Mouse (Mus musculus) hindbrain, embryonic 16.5 days (tissue): ENCODE measurements around the gene Tmem88. TPM values are rescaled to one million over a fixed set of nuclear protein-coding genes. Genes with fewer than 3 reads are reported as not detected.

Experiments used
- ATAC-seq: fragments of 200-750 bp; cut with Nextera tagmentation; 2 replicates; pipeline ENCODE4 v1.8.0; 2017; ENCODE audit warnings: moderate TSS enrichment, moderate library complexity
- H3K27ac ChIP-seq: fragments of 300-500 bp; sonication (generic); 2 replicates; pipeline ENCODE4 v1.5.1; 2014; ENCODE audit warnings: low read depth, mild to moderate bottlenecking, control low read depth, low read length, moderate library complexity
- H3K27me3 ChIP-seq: fragments of 300-500 bp; sonication (generic); replicated peaks from 2 replicates; pipeline ENCODE4 v1.6.1; 2014; ENCODE audit warnings: low read length; ENCODE audit not compliant: control insufficient read depth, insufficient read depth
- H3K36me3 ChIP-seq: fragments of 300-500 bp; sonication (generic); 2 replicates; pipeline ENCODE4 v1.6.1; 2014; ENCODE audit warnings: mild to moderate bottlenecking, low read length, moderate library complexity, mixed read lengths; ENCODE audit not compliant: control insufficient read depth, insufficient read depth
- H3K4me1 ChIP-seq: fragments of 300-500 bp; sonication (generic); 2 replicates; pipeline ENCODE4 v1.6.1; 2014; ENCODE audit warnings: low read depth, low read length; ENCODE audit not compliant: control insufficient read depth, insufficient read depth
- H3K4me2 ChIP-seq: fragments of 300-500 bp; sonication (generic); 2 replicates; pipeline ENCODE4 v1.6.1; 2014; ENCODE audit warnings: mild to moderate bottlenecking, low read length, control low read depth, moderate library complexity
- H3K4me3 ChIP-seq: fragments of 300-500 bp; sonication (generic); 2 replicates; pipeline ENCODE4 v1.5.1; 2014; ENCODE audit warnings: mild to moderate bottlenecking, low read length, control low read depth, moderate library complexity
- H3K9ac ChIP-seq: fragments of 300-500 bp; sonication (generic); 2 replicates; pipeline ENCODE4 v1.6.1; 2014; ENCODE audit warnings: low read depth, mild to moderate bottlenecking, control low read depth, low read length, moderate library complexity
- H3K9me3 ChIP-seq: fragments of 300-500 bp; sonication (generic); 2 replicates; pipeline ENCODE4 v1.6.1; 2014; ENCODE audit warnings: mild to moderate bottlenecking, low read length, moderate library complexity; ENCODE audit not compliant: control insufficient read depth
- WGBS: fragments of 180-500 bp; shearing (Covaris S2); extraction: QIAGEN DNeasy Blood & Tissue Kit; methylation state at CpG from one replicate; pipeline ENCODE4 v1.1.7; 2014; 5-methylcytosine and 5-hydroxymethylcytosine counted together
- polyA plus RNA-seq: library from polyadenylated mRNA; unstranded; fragments of >200 nt; fragmentation: Nextera tagmentation; extraction: Ambion mirVana; gene quantifications from 2 replicates; pipeline ENCODE4 v1.2.1, GENCODE M21; 2015

Tmem88 gene
- polyA plus RNA-seq, 1 experiment from 2014 or later = 8.9 TPM

DNA sequence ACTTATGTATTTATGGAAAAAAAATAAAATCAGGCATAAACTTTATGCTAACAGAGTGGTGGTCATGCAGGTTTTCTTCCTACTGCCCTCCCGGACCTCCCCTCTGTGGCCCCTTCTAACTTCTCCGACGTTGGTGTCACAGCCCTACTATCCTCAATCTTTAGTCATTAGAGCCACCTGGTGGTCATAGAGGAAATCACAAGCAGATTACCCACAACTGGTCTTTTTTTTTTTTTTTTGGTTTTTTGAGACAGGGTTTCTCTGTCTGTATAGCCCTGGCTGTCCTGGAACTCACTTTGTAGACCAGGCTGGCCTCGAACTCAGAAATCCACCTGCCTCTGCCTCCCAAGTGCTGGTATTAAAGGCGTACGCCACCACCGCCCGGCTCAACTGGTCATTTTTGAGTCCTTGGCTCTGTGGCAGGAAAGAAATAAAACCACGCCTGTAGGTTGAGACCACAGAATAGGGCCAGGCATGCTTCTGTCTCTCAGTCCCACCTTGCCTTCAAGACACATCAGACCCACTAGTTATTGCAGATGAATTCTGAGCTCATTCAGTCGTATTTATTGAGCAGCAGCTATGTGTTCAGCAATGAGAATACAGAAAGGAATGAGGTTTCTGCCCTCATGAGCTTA lies 7.5 kb downstream of the Tmem88 start:
- WGBS = 54% methylated on average over 10 of the region's 10 CpGs
- H3K36me3 ChIP-seq = no peaks in the 10 kb centered on the region
- H3K27ac ChIP-seq = no peak overlapping the region
- H3K9me3 ChIP-seq = no peaks in the 10 kb centered on the region
- H3K4me3 ChIP-seq = no peak overlapping the region
- H3K4me2 ChIP-seq = no peak overlapping the region
- no peaks in the 10 kb centered on the region for H3K27me3 ChIP-seq
- H3K4me1 ChIP-seq = peaks cover 5% of the 10 kb centered on the region
- no peak overlapping the region for H3K9ac ChIP-seq
- ATAC-seq = peak; percentile 31; the same call in 1 of the 2 replicates

DNA sequence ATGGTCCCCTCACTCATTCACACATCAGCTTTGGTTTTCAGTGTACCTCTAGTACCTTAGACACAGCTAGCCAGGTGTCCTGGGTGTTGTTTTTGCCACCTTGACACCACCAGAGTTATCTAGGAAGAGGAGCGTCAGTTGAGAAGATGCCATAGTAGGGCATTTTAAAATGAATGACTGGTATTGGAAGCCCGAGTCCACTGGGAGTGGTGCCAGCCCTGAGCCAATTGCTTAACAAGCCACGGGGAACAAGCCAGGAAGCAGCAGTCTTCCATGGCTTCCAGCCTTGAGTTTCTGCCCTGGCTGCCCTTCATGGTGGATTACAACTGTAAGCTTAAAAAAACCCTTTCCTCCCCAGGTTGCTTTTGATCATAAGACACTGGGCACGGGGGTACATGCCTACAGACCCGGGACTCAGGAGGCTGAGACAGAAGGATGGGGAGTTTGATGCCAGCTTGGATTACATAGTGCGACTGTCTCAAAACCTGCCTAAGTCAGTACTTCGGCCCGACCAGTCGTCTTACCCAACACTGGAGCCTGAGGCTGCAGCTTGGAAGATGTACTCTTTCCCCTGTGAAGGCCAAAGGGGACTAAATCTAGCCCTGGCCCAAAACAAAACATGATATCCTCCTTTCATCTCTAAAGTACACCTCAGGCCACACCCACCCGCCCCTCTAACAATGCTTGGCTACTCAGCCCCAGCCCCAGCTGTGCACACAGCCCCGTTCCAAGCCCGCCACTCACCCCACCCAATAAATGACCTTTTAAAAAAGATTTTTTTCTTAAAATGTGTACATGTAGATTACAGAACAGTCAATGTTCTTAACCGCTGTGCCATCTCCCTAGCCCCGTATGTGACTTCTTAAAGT lies 8.3 kb downstream of the Tmem88 start:
- Histone ChIP-seq H3K4me2 (no peak overlapping the region), H3K27me3 (no peaks in the 10 kb centered on the region), H3K27ac (no peak overlapping the region), H3K9me3 (no peaks in the 10 kb centered on the region), H3K4me1 (peaks cover 5% of the 10 kb centered on the region), H3K4me3 (no peak overlapping the region), H3K36me3 (no peaks in the 10 kb centered on the region), H3K9ac (0 out of 2 replicates have a peak overlapping the region, but pooled peaks have one; percentile 11)
- ATAC-seq = no peak; the same call in 1 of the 2 replicates
- 63% methylated on average over 14 of the region's 14 CpGs for WGBS

DNA sequence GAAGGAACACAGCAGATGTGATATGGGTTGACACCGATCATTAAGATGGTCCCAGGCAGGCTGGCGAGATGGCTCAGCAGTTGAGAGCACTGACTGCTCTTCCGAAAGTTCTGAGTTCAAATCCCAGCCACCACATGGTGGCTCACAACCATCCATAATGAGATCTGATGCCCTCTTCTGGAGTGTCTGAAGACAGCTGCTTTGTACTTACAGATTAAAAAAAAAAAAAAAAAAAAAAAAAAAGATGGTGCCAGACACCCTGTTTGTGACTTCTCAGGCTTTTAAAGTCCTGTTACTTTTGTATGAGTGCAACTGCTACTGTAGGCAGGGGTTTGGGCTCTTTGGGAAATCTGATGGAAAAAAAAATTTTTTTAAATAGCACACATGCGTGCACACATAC lies 9.4 kb downstream of the Tmem88 start:
- no peak overlapping the region for H3K9ac ChIP-seq
- H3K36me3 ChIP-seq = no peaks in the 10 kb centered on the region
- WGBS = 100% methylated on average over 4 of the region's 4 CpGs
- no peak for ATAC-seq
- no peaks in the 10 kb centered on the region; the same call in 1 of the 2 replicates for H3K4me1 ChIP-seq
- H3K4me2 ChIP-seq = no peak overlapping the region
- H3K9me3 ChIP-seq = no peaks in the 10 kb centered on the region
- no peaks in the 10 kb centered on the region for H3K27me3 ChIP-seq
- H3K27ac ChIP-seq = no peak overlapping the region
- H3K4me3 ChIP-seq = no peak overlapping the region

DNA sequence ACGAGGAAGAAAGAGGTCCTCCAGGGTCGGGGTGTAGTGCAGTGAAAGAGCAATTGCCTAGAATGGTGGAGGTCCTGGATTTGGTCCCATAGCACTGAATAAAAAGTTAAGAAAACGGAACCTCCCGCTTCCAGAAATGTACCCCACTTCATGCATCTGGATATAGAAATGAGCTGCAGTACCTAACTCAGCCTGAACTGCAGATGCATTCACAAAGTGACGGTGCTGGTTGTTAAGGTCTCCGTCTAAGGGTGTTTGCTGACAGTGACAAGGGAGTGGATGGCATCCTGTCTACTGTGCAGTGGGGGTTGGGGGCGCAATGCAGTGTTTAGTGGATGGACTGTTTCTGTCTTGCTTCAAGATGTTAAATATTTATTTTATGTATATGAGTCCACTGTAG lies 11.3 kb downstream of the Tmem88 start:
- Histone ChIP-seq H3K4me3 (no peak overlapping the region), H3K36me3 (no peaks in the 10 kb centered on the region), H3K27ac (no peak overlapping the region), H3K9me3 (no peaks in the 10 kb centered on the region), H3K27me3 (no peaks in the 10 kb centered on the region), H3K4me2 (no peak overlapping the region), H3K9ac (no peak overlapping the region), H3K4me1 (no peaks in the 10 kb centered on the region; the same call in 1 of the 2 replicates)
- no peak for ATAC-seq
- WGBS = 86% methylated on average over 7 of the region's 7 CpGs

DNA sequence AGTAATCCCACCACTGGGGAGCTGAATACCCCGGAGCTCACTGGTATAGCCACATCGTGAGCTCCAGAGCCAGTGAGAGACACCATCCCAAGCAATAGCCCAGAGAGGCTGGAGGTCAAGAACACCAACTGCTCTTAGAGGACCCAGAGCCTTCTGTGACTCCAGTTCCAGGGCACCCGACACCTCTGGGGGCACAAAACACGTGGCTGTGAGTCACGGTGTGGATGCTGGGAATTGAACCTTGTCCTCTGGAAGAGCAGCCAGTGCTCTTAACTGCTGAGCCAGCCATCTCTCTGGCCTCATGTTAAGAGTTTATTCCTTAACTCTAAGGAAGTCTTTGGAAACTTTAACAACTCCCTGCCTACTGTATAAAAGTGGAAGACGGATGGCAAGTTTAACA lies 13.1 kb downstream of the Tmem88 start:
- Histone ChIP-seq H3K9me3 (no peaks in the 10 kb centered on the region), H3K4me1 (no peaks in the 10 kb centered on the region; the same call in 1 of the 2 replicates), H3K9ac (no peak overlapping the region), H3K27ac (no peak overlapping the region), H3K27me3 (no peaks in the 10 kb centered on the region), H3K36me3 (no peaks in the 10 kb centered on the region), H3K4me2 (no peak overlapping the region), H3K4me3 (no peak overlapping the region)
- no peak for ATAC-seq
- WGBS = 81% methylated on average over 6 of the region's 6 CpGs

DNA sequence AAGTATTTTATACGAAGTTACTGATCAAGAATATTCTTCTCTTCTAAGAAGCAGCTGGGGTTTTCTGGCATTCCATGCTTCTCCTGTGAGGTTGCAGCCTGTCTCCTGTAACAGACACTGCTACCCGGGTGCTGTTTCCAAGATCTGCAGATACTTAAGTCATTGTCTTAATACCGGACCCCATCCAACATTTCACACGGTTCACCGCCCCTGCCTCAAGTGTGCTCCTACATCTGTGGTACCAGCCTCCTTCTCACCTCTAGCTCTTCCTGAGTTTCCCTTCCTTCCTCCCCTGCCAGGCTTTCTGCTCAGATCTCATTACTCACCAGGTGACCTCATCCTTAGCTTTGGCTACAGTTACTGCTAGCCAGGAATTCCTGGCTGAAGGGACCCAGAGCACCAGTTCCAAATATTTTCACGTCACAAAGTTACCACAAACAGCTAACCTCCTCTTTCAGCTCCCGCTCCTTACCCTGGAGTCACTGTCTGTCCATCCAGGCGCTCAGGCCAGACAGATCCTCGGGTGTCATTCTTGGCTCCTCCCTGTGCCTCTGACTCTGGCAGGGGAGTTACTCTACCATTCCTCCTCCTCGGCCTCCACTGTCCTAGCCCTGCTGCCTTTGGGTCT lies 15.4 kb downstream of the Tmem88 start:
- Histone ChIP-seq H3K36me3 (no peaks in the 10 kb centered on the region), H3K4me1 (no peaks in the 10 kb centered on the region), H3K4me2 (no peak overlapping the region), H3K4me3 (no peak overlapping the region), H3K27ac (no peak overlapping the region), H3K9me3 (no peaks in the 10 kb centered on the region), H3K9ac (no peak overlapping the region), H3K27me3 (no peaks in the 10 kb centered on the region)
- no peak for ATAC-seq
- WGBS = 66% methylated on average over 10 of the region's 10 CpGs

DNA sequence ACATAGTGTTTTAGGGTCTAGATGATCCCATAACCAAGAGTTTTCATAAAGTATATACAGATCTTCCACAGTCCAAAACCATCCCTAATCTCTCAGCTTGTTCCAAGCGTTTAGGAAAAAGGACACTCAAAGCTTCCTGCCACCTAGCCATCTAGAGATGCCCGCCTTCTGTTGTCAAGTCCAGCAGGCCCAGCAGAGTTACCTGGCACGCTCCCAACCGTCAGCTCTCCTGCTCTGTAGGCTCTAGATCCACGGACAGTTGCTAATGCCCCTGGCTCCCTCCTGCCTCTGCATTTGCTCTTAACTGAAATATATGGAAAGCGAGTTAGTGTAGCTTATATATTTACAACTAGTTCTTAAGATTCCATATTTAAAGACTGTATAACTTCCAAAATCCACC lies 16.7 kb downstream of the Tmem88 start:
- Histone ChIP-seq H3K4me3 (no peak overlapping the region), H3K4me1 (no peaks in the 10 kb centered on the region), H3K27ac (no peak overlapping the region), H3K9ac (no peak overlapping the region), H3K9me3 (no peaks in the 10 kb centered on the region), H3K36me3 (no peaks in the 10 kb centered on the region), H3K4me2 (no peak overlapping the region), H3K27me3 (no peaks in the 10 kb centered on the region)
- ATAC-seq = no peak
- 77% methylated on average over 6 of the region's 6 CpGs for WGBS

DNA sequence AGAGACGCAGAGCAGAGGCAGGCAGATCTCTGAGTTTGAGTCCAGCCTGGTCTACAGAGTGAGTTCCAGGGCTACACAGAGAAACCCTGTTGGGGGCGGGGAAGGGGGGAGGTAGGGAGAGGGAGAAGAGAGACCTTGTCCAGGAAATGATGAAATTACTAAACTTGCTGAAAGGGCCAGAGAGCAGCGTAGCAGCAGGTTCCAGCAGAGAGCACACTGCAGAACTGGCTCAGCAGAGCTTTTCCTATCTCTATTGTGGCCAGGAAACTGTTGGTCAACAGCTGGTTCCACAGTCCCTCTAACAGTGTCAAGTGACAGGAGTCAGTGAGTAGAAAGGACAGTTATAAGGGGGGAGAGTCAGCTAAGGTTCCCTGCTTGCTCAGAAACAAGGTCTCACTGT lies 18.4 kb downstream of the Tmem88 start:
- ATAC-seq = no peak
- Histone ChIP-seq H3K9me3 (no peaks in the 10 kb centered on the region), H3K4me3 (no peak overlapping the region), H3K4me1 (no peaks in the 10 kb centered on the region), H3K27me3 (no peaks in the 10 kb centered on the region), H3K36me3 (no peaks in the 10 kb centered on the region), H3K27ac (no peak overlapping the region), H3K9ac (no peak overlapping the region), H3K4me2 (no peak overlapping the region)
- 83% methylated on average over 3 of the region's 3 CpGs for WGBS

DNA sequence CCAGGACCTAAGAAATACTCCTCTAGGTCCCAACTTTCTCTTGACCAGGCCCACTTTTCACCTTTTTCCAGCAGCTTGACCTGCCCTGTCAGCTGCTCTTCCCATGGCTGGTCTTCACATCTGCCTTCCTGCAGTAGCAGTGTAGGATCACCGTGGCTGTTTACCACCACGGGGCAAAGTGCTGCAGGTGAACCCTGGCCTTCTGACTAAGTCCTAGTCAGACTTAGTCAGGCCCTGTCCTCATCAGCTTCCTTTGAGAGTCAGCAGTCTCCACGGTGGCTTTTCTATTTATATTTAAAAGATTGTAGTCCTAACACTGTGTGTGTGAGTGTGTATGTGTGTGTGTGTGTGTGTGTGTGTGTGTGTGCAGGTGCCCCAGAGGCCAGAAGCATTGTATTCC lies 20.3 kb downstream of the Tmem88 start:
- Histone ChIP-seq H3K4me2 (no peak overlapping the region), H3K9me3 (no peaks in the 10 kb centered on the region), H3K36me3 (no peaks in the 10 kb centered on the region), H3K27me3 (no peaks in the 10 kb centered on the region), H3K4me1 (no peaks in the 10 kb centered on the region), H3K4me3 (no peak overlapping the region), H3K27ac (no peak overlapping the region), H3K9ac (no peak overlapping the region)
- ATAC-seq = no peak
- WGBS = 74% methylated on average over 3 of the region's 3 CpGs
